Comparison of ENCODE assay signal across 22 mouse cellular contexts in genomic region chr6:50427051-50427732, GRCm38 (mm10). TPM values are rescaled to one million over a fixed set of nuclear protein-coding genes. Genes with fewer than 3 reads are reported as not detected.
DNase-seq lines count a peak whose midpoint lies in the region; ATAC-seq and TF ChIP-seq lines count a peak whose summit lies in the region.
"Had no signal": no experiment of that assay in that cellular context is flagged by ENCODE, and none has a peak within 500 bp of the region (broad histone marks: within the 10 kb centered on the region; RNA-seq: fewer than 3 reads in every experiment).

No protein-coding gene starts in this region.

- intact Hi-C loops in left cerebral cortex, adult 2 months (cut with DNase I): no loop called here

- no peak for TF ChIP-seq POLR2A in kidney, adult 2 months (IDR thresholded peaks at IDR 0.05; ENCODE audit: low read depth, low read length)

- no peak overlapping the region for H3K4me3 ChIP-seq in kidney, adult 2 months (ENCODE audit: insufficient read depth, low read depth, low read length)
- no peak overlapping the region for H3K4me3 ChIP-seq in limb, embryonic 12.5 days (replicated peaks)
- no peak overlapping the region for H3K4me3 ChIP-seq in limb, embryonic 10.5 days
- no peak overlapping the region for H3K4me3 ChIP-seq in left cerebral cortex, adult 2 months
- H3K4me3 ChIP-seq: embryonic facial prominence, embryonic 12.5 days; heart, embryonic 10.5 days; layer of hippocampus, adult 2 months; midbrain, embryonic 10.5 days; neural tube, embryonic 15.5 days; stomach, embryonic 15.5 days had no signal

- H3K27me3 ChIP-seq in kidney, adult 2 months (replicated peaks; ENCODE audit: control insufficient read depth, insufficient read depth, low read length): no peaks in the 10 kb centered on the region
- H3K27me3 ChIP-seq in limb, embryonic 12.5 days: no peaks in the 10 kb centered on the region
- no peaks in the 10 kb centered on the region for H3K27me3 ChIP-seq in limb, embryonic 10.5 days (ENCODE audit: low read depth, poor library complexity, severe bottlenecking)
- H3K27me3 ChIP-seq: embryonic facial prominence, embryonic 12.5 days; neural tube, embryonic 15.5 days; stomach, embryonic 15.5 days had no signal

- H3K4me1 ChIP-seq in kidney, adult 2 months (ENCODE audit: control insufficient read depth, insufficient read depth, low read length): 0 out of 2 replicates have a peak, but pooled peaks cover 4% of the 10 kb centered on the region
- peaks cover 8% of the 10 kb centered on the region for H3K4me1 ChIP-seq in limb, embryonic 12.5 days (replicated peaks)
- H3K4me1 ChIP-seq in limb, embryonic 10.5 days: no peaks in the 10 kb centered on the region
- H3K4me1 ChIP-seq: embryonic facial prominence, embryonic 12.5 days; heart, embryonic 10.5 days; midbrain, embryonic 10.5 days; neural tube, embryonic 15.5 days; stomach, embryonic 15.5 days had no signal

- H3K36me3 ChIP-seq in kidney, adult 2 months (ENCODE audit: control insufficient read depth, insufficient read depth, low read length): no peaks in the 10 kb centered on the region
- no peaks in the 10 kb centered on the region for H3K36me3 ChIP-seq in limb, embryonic 12.5 days
- no peaks in the 10 kb centered on the region for H3K36me3 ChIP-seq in limb, embryonic 10.5 days
- H3K36me3 ChIP-seq: embryonic facial prominence, embryonic 12.5 days; midbrain, embryonic 10.5 days; neural tube, embryonic 15.5 days; stomach, embryonic 15.5 days had no signal

- 0 out of 2 replicates have a peak overlapping the region, but pooled peaks have one; percentile 18 for H3K9ac ChIP-seq in limb, embryonic 12.5 days (replicated peaks)
- H3K9ac ChIP-seq: embryonic facial prominence, embryonic 12.5 days; forebrain, postnatal 0 days; liver, postnatal 0 days; neural tube, embryonic 15.5 days; stomach, embryonic 15.5 days had no signal

- H3K9me3 ChIP-seq in limb, embryonic 12.5 days: no peaks in the 10 kb centered on the region
- no peaks in the 10 kb centered on the region for H3K9me3 ChIP-seq in limb, embryonic 10.5 days (replicated peaks)
- H3K9me3 ChIP-seq: embryonic facial prominence, embryonic 12.5 days; heart, embryonic 10.5 days; midbrain, embryonic 10.5 days; neural tube, embryonic 15.5 days; stomach, embryonic 15.5 days had no signal

- DNase-seq in kidney, adult 2 months: peak; percentile 59
- DNase-seq in kidney, postnatal 10 days: no peak
- no peak for DNase-seq in limb, embryonic 10.5 days (ENCODE audit: low spot score)
- peak; percentile 23 to 40 for DNase-seq in layer of hippocampus, postnatal 14 days (ENCODE audit: low spot score in 2 of 2)
- DNase-seq in lung, postnatal 36 days: peak; percentile 56
- DNase-seq in left cerebral cortex, adult 2 months (ENCODE audit: extremely low spot score in 1 of 2, low spot score in 2 of 2): no peak
- DNase-seq: adrenal gland, adult 2 months; cerebellum, adult 11-12 months; cerebellum, postnatal 14 days; forebrain, postnatal 0 days; liver, postnatal 0 days; thymus, postnatal 25 days had no signal

- TF ChIP-seq CTCF in kidney, adult 2 months (conservative IDR thresholded peaks at IDR 0.05; ENCODE audit: insufficient read depth, insufficient read length, low read depth, low read length): no peak
- TF ChIP-seq CTCF in left cerebral cortex, adult 2 months (IDR thresholded peaks at IDR 0.05): no peak

- WGBS in kidney, adult 2 months: 73% methylated on average over 11 of the region's 11 CpGs
- WGBS in limb, embryonic 12.5 days: 77% methylated on average over 11 of the region's 11 CpGs
- 91% methylated on average over 11 of the region's 11 CpGs for WGBS in limb, embryonic 10.5 days

- H3K4me2 ChIP-seq in limb, embryonic 12.5 days: no peak overlapping the region
- H3K4me2 ChIP-seq: embryonic facial prominence, embryonic 12.5 days; liver, embryonic 11.5 days; neural tube, embryonic 15.5 days; stomach, embryonic 15.5 days had no signal

- no peak for ATAC-seq in limb, embryonic 12.5 days (ENCODE audit: insufficient number of reproducible peaks, insufficient read depth, low FRiP score, low TSS enrichment, low read depth)
- ATAC-seq: forebrain, postnatal 0 days; hindbrain, postnatal 0 days; intestine, embryonic 16.5 days; liver, postnatal 0 days had no signal

- H3K27ac ChIP-seq in kidney, adult 2 months (ENCODE audit: insufficient read depth, low read depth, low read length): no peak overlapping the region
- H3K27ac ChIP-seq in limb, embryonic 12.5 days: peak overlapping the region; percentile 41; the same call in 1 of the 2 replicates
- H3K27ac ChIP-seq in limb, embryonic 10.5 days: no peak overlapping the region
- H3K27ac ChIP-seq in left cerebral cortex, adult 2 months: no peak overlapping the region
- H3K27ac ChIP-seq: embryonic facial prominence, embryonic 12.5 days; heart, embryonic 10.5 days; hindbrain, postnatal 0 days; layer of hippocampus, adult 2 months; midbrain, embryonic 10.5 days; neural tube, embryonic 15.5 days; stomach, embryonic 15.5 days had no signal

RNA-seq across cellular contexts. Expression of gene Osbpl3, which starts 28.8 kb away (rescaled TPM):
- polyA plus RNA-seq in kidney, adult 2 months (2012; rRNA removed): 33.0 and 36.1 TPM in 2 replicates
- polyA plus RNA-seq in limb, embryonic 12.5 days (2016; fragmentation: Nextera tagmentation; extraction: Ambion mirVana): 18.2 and 18.5 TPM in 2 replicates
- 4.5 and 7.0 TPM in 2 replicates for polyA plus RNA-seq in limb, embryonic 10.5 days (2016; fragmentation: Nextera tagmentation; extraction: Ambion mirVana)
- 10 to 100 TPM; 14.3 to 15.2 TPM for total RNA-seq in layer of hippocampus, postnatal 14 days (2021)
- 10 to 100 TPM; 45.5 to 56.0 TPM for total RNA-seq in left cerebral cortex, adult 2 months (2021)

Comparison
In these comparisons a context has a peak if more than half of its experiments do, and no peak if none do; other contexts are left out.
1. DNase-seq: peak in kidney, adult 2 months (single experiment), layer of hippocampus, postnatal 14 days (2 of 2) and lung, postnatal 36 days (single experiment); none in kidney, postnatal 10 days (single experiment), limb, embryonic 10.5 days (single experiment) and left cerebral cortex, adult 2 months (0 of 2).